Mouse (Mus musculus) liver, adult (tissue): ENCODE measurements around the gene Ggct.

ENCODE experiments used
- GATA4 ChIP-seq: IDR thresholded peaks from 2 replicates; pipeline ENCODE4 v1.6.1; 2014; ENCODE audit warnings: mild to moderate bottlenecking, low read length; ENCODE audit not compliant: insufficient replicate concordance

The Ggct gene

GRCm38 (mm10) chr6:55008401-55008800 lies 15.7 kb upstream of the Ggct start:
- TF ChIP-seq GATA4, result no peak

GRCm38 (mm10) chr6:55003559-55003958 lies 10.8 kb upstream of the Ggct start:
- TF ChIP-seq GATA4, result no peak

- TF ChIP-seq GATA4, result no peak
These were observed 9.7 kb upstream of the Ggct start for GRCm38 (mm10) chr6:55002438-55002837.

- no peak for TF ChIP-seq GATA4
These were observed 8.6 kb upstream of the Ggct start for GRCm38 (mm10) chr6:55001320-55001719.

- TF ChIP-seq GATA4, result no peak
These were observed 5.0 kb upstream of the Ggct start for GRCm38 (mm10) chr6:54997726-54998125.

- TF ChIP-seq GATA4, result no peak
These were observed 3.6 kb upstream of the Ggct start for GRCm38 (mm10) chr6:54996361-54996760.

GRCm38 (mm10) chr6:54992141-54992540 lies 609 bp downstream of the Ggct start:
- TF ChIP-seq GATA4, result no peak

GRCm38 (mm10) chr6:54991189-54991588 lies 1.6 kb downstream of the Ggct start:
- TF ChIP-seq GATA4, result no peak

GRCm38 (mm10) chr6:54988141-54988540 lies 4.6 kb downstream of the Ggct start:
- TF ChIP-seq GATA4, result no peak

- no peak for TF ChIP-seq GATA4
These were observed 8.7 kb downstream of the Ggct start for GRCm38 (mm10) chr6:54984096-54984495.

- TF ChIP-seq GATA4, result no peak
These were observed 9.2 kb downstream of the Ggct start for GRCm38 (mm10) chr6:54983526-54984050.

GRCm38 (mm10) chr6:54979426-54979825 lies 13.3 kb downstream of the Ggct start:
- no peak for TF ChIP-seq GATA4

GRCm38 (mm10) chr6:54975616-54976015 lies 17.1 kb downstream of the Ggct start:
- TF ChIP-seq GATA4, result no peak

GRCm38 (mm10) chr6:54974501-54974900 lies 18.2 kb downstream of the Ggct start:
- TF ChIP-seq GATA4, result no peak

- TF ChIP-seq GATA4, result no peak
These were observed 19.9 kb downstream of the Ggct start for GRCm38 (mm10) chr6:54972929-54973211.

GRCm38 (mm10) chr6:54972111-54972928 lies 20.4 kb downstream of the Ggct start, which contains the start of gene Nod1:
Gene Nod1, minus strand, starts transcription at chr6:54972612.
- TF ChIP-seq GATA4, result peak; percentile 5; the same call in 1 of the 2 replicates

GRCm38 (mm10) chr6:54971731-54972110 lies 21.0 kb downstream of the Ggct start:
- TF ChIP-seq GATA4, result no peak
